11 mouse cellular contexts compared by ENCODE assay signal in genomic region chr11:62024952-62025351, GRCm38 (mm10).
DNase-seq lines count a peak whose midpoint lies in the region.
"Had no signal": no experiment of that assay in that cellular context is flagged by ENCODE, and none has a peak within 500 bp of the region (broad histone marks: within the 10 kb centered on the region; RNA-seq: fewer than 3 reads in every experiment).

No protein-coding gene starts in this region.

- peak; percentile 79 for DNase-seq in heart, adult 11 months
- no peak for DNase-seq in heart, adult 8-10 months (ENCODE audit: low spot score)
- peak; percentile 55 to 79 for DNase-seq in layer of hippocampus, adult 18-20 months (ENCODE audit: low spot score in 2 of 2)
- DNase-seq in layer of hippocampus, adult 9-10 months (ENCODE audit: low spot score), result no peak
- peak; percentile 62 to 71 for DNase-seq in cerebellum, postnatal 14 days
- DNase-seq in layer of hippocampus, postnatal 14 days (ENCODE audit: low spot score in 2 of 2), result peak; percentile 28 to 60
- no peak for DNase-seq in retina, postnatal 1 day
- no peak for DNase-seq in natural killer cell, adult 2 months (ENCODE audit: low spot score in 2 of 2)
- DNase-seq: kidney, adult 11 months; lung, postnatal 10 days; thymus, postnatal 36 days had no signal

Comparison
In these comparisons a context has a peak if more than half of its experiments do, and no peak if none do; other contexts are left out.
1. DNase-seq: peak in heart, adult 11 months (single experiment), layer of hippocampus, adult 18-20 months (2 of 2), cerebellum, postnatal 14 days (2 of 2) and layer of hippocampus, postnatal 14 days (2 of 2); none in heart, adult 8-10 months (single experiment), layer of hippocampus, adult 9-10 months (single experiment), retina, postnatal 1 day (single experiment) and natural killer cell, adult 2 months (0 of 2).